12 mouse cellular contexts compared by ENCODE assay signal in genomic region chr5:129287481-129287880, GRCm38 (mm10).
DNase-seq lines count a peak whose midpoint lies in the region; ATAC-seq and TF ChIP-seq lines count a peak whose summit lies in the region.
"Had no signal": no experiment of that assay in that cellular context is flagged by ENCODE, and none has a peak within 500 bp of the region (broad histone marks: within the 10 kb centered on the region; RNA-seq: fewer than 3 reads in every experiment).

No protein-coding gene starts in this region.

- H3K27ac ChIP-seq in hindbrain, embryonic 10.5 days, result no peak overlapping the region
- no peak overlapping the region for H3K27ac ChIP-seq in hindbrain, embryonic 12.5 days
- H3K27ac ChIP-seq in stomach, embryonic 14.5 days (ENCODE audit: low read length), result no peak overlapping the region
- H3K27ac ChIP-seq in stomach, postnatal 0 days (replicated peaks), result no peak overlapping the region
- H3K27ac ChIP-seq: limb, embryonic 15.5 days; midbrain, embryonic 12.5 days; stomach, embryonic 15.5 days had no signal

- no peak for TF ChIP-seq CTCF in stomach, postnatal 0 days (IDR thresholded peaks at IDR 0.05; ENCODE audit: low read depth)

- WGBS in hindbrain, embryonic 10.5 days, result 14% methylated on average over 8 of the region's 8 CpGs
- 15% methylated on average over 8 of the region's 8 CpGs for WGBS in hindbrain, embryonic 12.5 days
- 8% methylated on average over 8 of the region's 8 CpGs for WGBS in stomach, embryonic 14.5 days
- WGBS in stomach, postnatal 0 days, result 12% methylated on average over 8 of the region's 8 CpGs

- peak; percentile 35 for DNase-seq in hindbrain, embryonic 10.5 days (ENCODE audit: low spot score)
- no peak for DNase-seq in stomach, postnatal 0 days (ENCODE audit: low spot score)
- DNase-seq in hindlimb bud, embryonic 11.5 days (ENCODE audit: extremely low spot score, low read depth, low spot score), result peak; percentile 73
- no peak for DNase-seq in cerebellum, adult 9-10 months
- DNase-seq in urinary bladder, postnatal 10 days (ENCODE audit: low spot score), result no peak
- DNase-seq in left cerebral cortex, postnatal 10 days (ENCODE audit: extremely low spot score in 1 of 2, low spot score in 2 of 2), result no peak
- DNase-seq: heart, adult 11 months had no signal

- H3K9me3 ChIP-seq in hindbrain, embryonic 10.5 days, result no peaks in the 10 kb centered on the region
- H3K9me3 ChIP-seq in hindbrain, embryonic 12.5 days (replicated peaks), result no peaks in the 10 kb centered on the region
- no peaks in the 10 kb centered on the region for H3K9me3 ChIP-seq in stomach, embryonic 14.5 days (ENCODE audit: control insufficient read depth, low read depth, low read length)
- H3K9me3 ChIP-seq in stomach, postnatal 0 days (ENCODE audit: control insufficient read depth, low read length), result no peaks in the 10 kb centered on the region
- H3K9me3 ChIP-seq: limb, embryonic 15.5 days; midbrain, embryonic 12.5 days; stomach, embryonic 15.5 days had no signal

- no peak overlapping the region for H3K9ac ChIP-seq in hindbrain, embryonic 12.5 days
- no peak overlapping the region for H3K9ac ChIP-seq in stomach, embryonic 14.5 days (replicated peaks; ENCODE audit: low read depth, low read length)
- no peak overlapping the region for H3K9ac ChIP-seq in stomach, postnatal 0 days (ENCODE audit: low read length)
- H3K9ac ChIP-seq: limb, embryonic 15.5 days; midbrain, embryonic 12.5 days; stomach, embryonic 15.5 days had no signal

- H3K27me3 ChIP-seq in hindbrain, embryonic 10.5 days (ENCODE audit: insufficient read depth, poor library complexity, severe bottlenecking), result peaks cover 8% of the 10 kb centered on the region; the same call in 1 of the 2 replicates
- no peaks in the 10 kb centered on the region for H3K27me3 ChIP-seq in hindbrain, embryonic 12.5 days
- no peaks in the 10 kb centered on the region for H3K27me3 ChIP-seq in stomach, embryonic 14.5 days (ENCODE audit: control insufficient read depth, insufficient read depth, low read length)
- H3K27me3 ChIP-seq in stomach, postnatal 0 days (ENCODE audit: control insufficient read depth, insufficient read depth, low read length), result no peaks in the 10 kb centered on the region
- H3K27me3 ChIP-seq: stomach, embryonic 15.5 days had no signal

- H3K4me2 ChIP-seq in hindbrain, embryonic 12.5 days (replicated peaks), result no peak overlapping the region
- no peak overlapping the region for H3K4me2 ChIP-seq in stomach, embryonic 14.5 days (replicated peaks; ENCODE audit: low read depth, low read length)
- no peak overlapping the region for H3K4me2 ChIP-seq in stomach, postnatal 0 days (replicated peaks; ENCODE audit: low read depth)
- H3K4me2 ChIP-seq: limb, embryonic 15.5 days; midbrain, embryonic 12.5 days; stomach, embryonic 15.5 days had no signal

- H3K36me3 ChIP-seq in hindbrain, embryonic 10.5 days, result no peaks in the 10 kb centered on the region
- no peaks in the 10 kb centered on the region for H3K36me3 ChIP-seq in hindbrain, embryonic 12.5 days
- H3K36me3 ChIP-seq in stomach, embryonic 14.5 days (ENCODE audit: control insufficient read depth, insufficient read depth, low read length), result no peaks in the 10 kb centered on the region
- H3K36me3 ChIP-seq in stomach, postnatal 0 days (ENCODE audit: control insufficient read depth, insufficient read depth, low read length), result no peaks in the 10 kb centered on the region
- H3K36me3 ChIP-seq: limb, embryonic 15.5 days; midbrain, embryonic 12.5 days; stomach, embryonic 15.5 days had no signal

- no peak overlapping the region for H3K4me3 ChIP-seq in hindbrain, embryonic 10.5 days
- no peak overlapping the region for H3K4me3 ChIP-seq in hindbrain, embryonic 12.5 days
- H3K4me3 ChIP-seq in stomach, embryonic 14.5 days (ENCODE audit: low read depth, low read length), result no peak overlapping the region
- no peak overlapping the region for H3K4me3 ChIP-seq in stomach, postnatal 0 days (ENCODE audit: low read depth, low read length)
- H3K4me3 ChIP-seq: limb, embryonic 15.5 days; midbrain, embryonic 12.5 days; stomach, embryonic 15.5 days had no signal

- H3K4me1 ChIP-seq in hindbrain, embryonic 10.5 days (replicated peaks), result peaks cover 19% of the 10 kb centered on the region
- peaks cover 3% of the 10 kb centered on the region for H3K4me1 ChIP-seq in hindbrain, embryonic 12.5 days
- H3K4me1 ChIP-seq in stomach, embryonic 14.5 days (ENCODE audit: control insufficient read depth, insufficient read depth, low read length), result no peaks in the 10 kb centered on the region
- no peaks in the 10 kb centered on the region for H3K4me1 ChIP-seq in stomach, postnatal 0 days (replicated peaks; ENCODE audit: control insufficient read depth, insufficient read depth)
- H3K4me1 ChIP-seq: limb, embryonic 15.5 days; stomach, embryonic 15.5 days had no signal

- intact Hi-C loops in left cerebral cortex, postnatal 10 days (cut with DNase I), result no loop called here

- no peak for ATAC-seq in hindbrain, embryonic 12.5 days (ENCODE audit: low FRiP score)
- ATAC-seq in stomach, embryonic 14.5 days (ENCODE audit: insufficient number of reproducible peaks, insufficient read depth, low FRiP score, low read depth), result peak; percentile 61; the same call in 1 of the 2 replicates
- no peak for ATAC-seq in stomach, postnatal 0 days (ENCODE audit: low FRiP score, low TSS enrichment)

- TF ChIP-seq EP300 in stomach, postnatal 0 days (optimal IDR thresholded peaks at IDR 0.05), result no peak

Comparison
In these comparisons a context has a peak if more than half of its experiments do, and no peak if none do; other contexts are left out.
1. DNase-seq: peak in hindbrain, embryonic 10.5 days (single experiment) and hindlimb bud, embryonic 11.5 days (single experiment); none in stomach, postnatal 0 days (single experiment), cerebellum, adult 9-10 months (single experiment), urinary bladder, postnatal 10 days (single experiment) and left cerebral cortex, postnatal 10 days (0 of 2).